Mouse (Mus musculus) MEL (cell line): ENCODE results near the gene Diaph3. TPM values are rescaled to one million over a fixed set of nuclear protein-coding genes. Genes with fewer than 3 reads are reported as not detected.

Source experiments
- DNase-seq: peaks from one replicate; pipeline ENCODE4 v3.0.0; 2011; ENCODE audit warnings: low read depth, low spot score
- H3K27ac ChIP-seq: 2 replicates; pipeline ENCODE4 v1.5.1; 2012; ENCODE audit warnings: low read depth, mild to moderate bottlenecking, control low read depth, low read length, moderate library complexity; ENCODE audit not compliant: control insufficient read depth
- H3K27me3 ChIP-seq, 2 experiments: fragments of 150-350 bp in 1 of 2; sonication (generic) in 1 of 2; 2 replicates each; pipeline ENCODE4 v1.6.1; 2012; ENCODE audit warnings: low read length in 2 of 2, mild to moderate bottlenecking in 2 of 2, improper control_type of control experiment in 1 of 2, moderate library complexity in 1 of 2; ENCODE audit not compliant: insufficient read depth in 2 of 2, control insufficient read depth in 1 of 2
- H3K36me3 ChIP-seq, 2 experiments: 2 replicates each; pipeline ENCODE4 v1.6.1; 2012 to 2014; ENCODE audit warnings: low read length in 2 of 2, improper control_type of control experiment in 1 of 2, inconsistent platforms in 1 of 2, mild to moderate bottlenecking in 1 of 2; ENCODE audit not compliant: insufficient read depth in 2 of 2, control insufficient read depth in 1 of 2
- H3K4me1 ChIP-seq, 2 experiments: fragments of 150-350 bp in 1 of 2; sonication (generic) in 1 of 2; 2 replicates each; pipeline ENCODE4 v1.6.1; 2012; ENCODE audit warnings: low read length in 2 of 2, improper control_type of control experiment in 1 of 2, mild to moderate bottlenecking in 1 of 2; ENCODE audit not compliant: insufficient read depth in 2 of 2, control insufficient read depth in 1 of 2
- H3K4me3 ChIP-seq, 2 experiments: fragments of 150-350 bp in 1 of 2; sonication (generic) in 1 of 2; 2 replicates each; pipeline ENCODE4 v1.5.1; 2012; ENCODE audit warnings: low read depth in 2 of 2, low read length in 2 of 2, mild to moderate bottlenecking in 2 of 2, moderate library complexity in 2 of 2, control low read depth in 1 of 2, improper control_type of control experiment in 1 of 2; ENCODE audit not compliant: control insufficient read depth in 1 of 2, insufficient read depth in 1 of 2
- H3K79me2 ChIP-seq: 2 replicates; pipeline ENCODE4 v1.6.1; 2012; ENCODE audit warnings: mild to moderate bottlenecking, low read length, moderate library complexity; ENCODE audit not compliant: control insufficient read depth, poor library complexity, insufficient read depth
- H3K9ac ChIP-seq: 2 replicates; pipeline ENCODE4 v1.6.1; 2012; ENCODE audit warnings: low read depth, mild to moderate bottlenecking, control low read depth, low read length, moderate library complexity; ENCODE audit not compliant: control insufficient read depth, poor library complexity, severe bottlenecking
- H3K9me3 ChIP-seq: fragments of 150-350 bp; sonication (generic); replicated peaks from 2 replicates; pipeline ENCODE4 v1.6.1; 2012; ENCODE audit warnings: mild to moderate bottlenecking, low read length, improper control_type of control experiment, moderate library complexity; ENCODE audit not compliant: insufficient read depth
- CHD2 ChIP-seq: IDR thresholded peaks from 2 replicates; pipeline ENCODE4 v1.6.1; 2011; ENCODE audit warnings: low read length, improper control_type of control experiment
- E2F4 ChIP-seq: IDR thresholded peaks from 2 replicates; pipeline ENCODE4 v1.6.1; 2011; ENCODE audit warnings: low read depth, low read length, improper control_type of control experiment, borderline replicate concordance
- ELF1 ChIP-seq: IDR thresholded peaks from 2 replicates; pipeline ENCODE4 v1.6.1; 2014; ENCODE audit warnings: low read depth, mild to moderate bottlenecking, inconsistent platforms, low read length, improper control_type of control experiment, moderate library complexity
- EP300 ChIP-seq, 2 experiments: IDR thresholded peaks; 2 replicates each; pipeline ENCODE4 v1.6.1; 2011; ENCODE audit warnings: improper control_type of control experiment in 2 of 2, low read length in 2 of 2, low read depth in 1 of 2, mild to moderate bottlenecking in 1 of 2
- ETS1 ChIP-seq: IDR thresholded peaks from 2 replicates; pipeline ENCODE4 v1.6.1; 2012; ENCODE audit warnings: low read depth, mild to moderate bottlenecking, inconsistent platforms, low read length, improper control_type of control experiment, moderate library complexity
- GATA1 ChIP-seq: IDR thresholded peaks from 2 replicates; pipeline ENCODE4 v1.6.1; 2011; ENCODE audit warnings: low read depth, low read length, improper control_type of control experiment
- MAFK ChIP-seq: IDR thresholded peaks from 2 replicates; pipeline ENCODE4 v1.6.1; 2011; ENCODE audit warnings: low read depth, mild to moderate bottlenecking, low read length, improper control_type of control experiment, borderline replicate concordance
- MAX ChIP-seq: IDR thresholded peaks from 2 replicates; pipeline ENCODE4 v1.6.1; 2011; ENCODE audit warnings: low read length, improper control_type of control experiment
- MXI1 ChIP-seq: IDR thresholded peaks from 2 replicates; pipeline ENCODE4 v1.6.1; 2011; ENCODE audit warnings: mild to moderate bottlenecking, low read depth, low read length, improper control_type of control experiment
- NELFE ChIP-seq: IDR thresholded peaks from 2 replicates; pipeline ENCODE4 v1.6.1; 2011; ENCODE audit warnings: low read depth, low read length, improper control_type of control experiment
- NRF1 ChIP-seq: IDR thresholded peaks from 2 replicates; pipeline ENCODE4 v1.6.1; 2014; ENCODE audit warnings: low read depth, mild to moderate bottlenecking, inconsistent platforms, low read length, improper control_type of control experiment, moderate library complexity; ENCODE audit not compliant: poor library complexity, insufficient read depth, severe bottlenecking
- POLR2A ChIP-seq, 2 experiments: IDR thresholded peaks; 2 replicates each; pipeline ENCODE4 v1.6.1; 2011 to 2012; ENCODE audit warnings: low read length in 2 of 2, mild to moderate bottlenecking in 2 of 2, control low read depth in 1 of 2, improper control_type of control experiment in 1 of 2, low read depth in 1 of 2, moderate library complexity in 1 of 2; ENCODE audit not compliant: control insufficient read depth in 1 of 2, insufficient read depth in 1 of 2, poor library complexity in 1 of 2
- POLR2AphosphoS5 ChIP-seq: IDR thresholded peaks from 2 replicates; pipeline ENCODE4 v1.6.1; 2012; ENCODE audit warnings: low read depth, borderline replicate concordance, mild to moderate bottlenecking, inconsistent platforms, low read length, moderate library complexity, mixed read lengths
- RCOR1 ChIP-seq: IDR thresholded peaks from 2 replicates; pipeline ENCODE4 v1.6.1; 2012; ENCODE audit warnings: low read depth, mild to moderate bottlenecking, inconsistent platforms, low read length, improper control_type of control experiment
- SIN3A ChIP-seq: IDR thresholded peaks from 2 replicates; pipeline ENCODE4 v1.6.1; 2012; ENCODE audit warnings: low read length, improper control_type of control experiment, inconsistent platforms
- TAL1 ChIP-seq: IDR thresholded peaks from 2 replicates; pipeline ENCODE4 v1.6.1; 2012; ENCODE audit warnings: mild to moderate bottlenecking, inconsistent platforms, low read length, moderate library complexity, mixed read lengths
- TCF12 ChIP-seq: IDR thresholded peaks from 2 replicates; pipeline ENCODE4 v1.6.1; 2014; ENCODE audit warnings: low read depth, mild to moderate bottlenecking, inconsistent platforms, low read length, improper control_type of control experiment, moderate library complexity
- ZC3H11A ChIP-seq: IDR thresholded peaks from 2 replicates; pipeline ENCODE4 v1.6.1; 2012; ENCODE audit warnings: low read depth, mild to moderate bottlenecking, inconsistent platforms, low read length, improper control_type of control experiment
- ZKSCAN1 ChIP-seq: IDR thresholded peaks from 2 replicates; pipeline ENCODE4 v1.6.1; 2012; ENCODE audit warnings: low read depth, mild to moderate bottlenecking, inconsistent platforms, low read length, improper control_type of control experiment, moderate library complexity
- ZMIZ1 ChIP-seq: IDR thresholded peaks from 2 replicates; pipeline ENCODE4 v1.6.1; 2012; ENCODE audit warnings: low read depth, mild to moderate bottlenecking, inconsistent platforms, low read length, improper control_type of control experiment, moderate library complexity
- ZNF384 ChIP-seq: IDR thresholded peaks from 2 replicates; pipeline ENCODE4 v1.6.1; 2012; ENCODE audit warnings: low read depth, mild to moderate bottlenecking, inconsistent platforms, low read length, improper control_type of control experiment
- polyA plus RNA-seq, 2 experiments: library from polyadenylated mRNA; stranded (reverse) in 1 of 2; unstranded in 1 of 2; fragments of >175 nt in 1 of 2; fragments of >200 nt in 1 of 2; gene quantifications; 2 replicates each; pipeline versions ENCODE4 v1.2.1 to v1.2.4; 2012; ENCODE audit warnings: low replicate concordance in 2 of 2, low read depth in 1 of 2; ENCODE audit not compliant: insufficient read length in 2 of 2, insufficient read depth in 1 of 2, missing spikeins in 1 of 2
- total RNA-seq: library from RNA; depleted of rRNA; stranded (reverse); fragments of 300-350 nt; gene quantifications from 2 replicates; pipeline ENCODE4 v1.2.3, GENCODE M21; 2012

Gene Diaph3
- total and polyA plus RNA-seq, 3 experiments = 9.0 to 11.9 TPM; not detected in 1

- no peak overlapping the region for H3K4me3 ChIP-seq
- no peak overlapping the region for H3K27ac ChIP-seq
- peaks cover 11 to 18% of the 10 kb centered on the region in 2 experiments for H3K4me1 ChIP-seq
These were observed 396.5 kb downstream of the Diaph3 start for GRCm38 (mm10) chr14:86744523-86744922.

GRCm38 (mm10) chr14:86741855-86742531 is 399.0 kb downstream of the Diaph3 start:
- Histone ChIP-seq H3K9ac (no peak overlapping the region), H3K79me2 (no peaks in the 10 kb centered on the region), H3K36me3 (peaks cover 0 to 14% of the 10 kb centered on the region in 2 experiments; a peak in 2 of 4 replicates), H3K27me3 (no peaks in the 10 kb centered on the region)
- TF ChIP-seq E2F4 = no peak
- no peak for TF ChIP-seq MAFK
- TF ChIP-seq TCF12 = peak; percentile 95
- TF ChIP-seq POLR2AphosphoS5 = no peak
- TF ChIP-seq POLR2A (IDR thresholded peaks at IDR 0.05; ENCODE audit: control insufficient read depth in 1 of 2, insufficient read depth in 1 of 2, low read depth in 1 of 2, low read length in 2 of 2, poor library complexity in 1 of 2) = no peak
- TF ChIP-seq MAX = no peak
- TF ChIP-seq SIN3A = no peak
- no peak for TF ChIP-seq ELF1
- TF ChIP-seq ETS1 = peak; percentile 63; the same call in 1 of the 2 replicates
- TF ChIP-seq MXI1 = no peak
- TF ChIP-seq EP300 (IDR thresholded peaks at IDR 0.05; ENCODE audit: low read depth in 1 of 2, low read length in 2 of 2) = peak; percentile 90
- TF ChIP-seq TAL1 = peak; percentile 56
- peak; percentile 88 for TF ChIP-seq GATA1
- peak; percentile 81 for TF ChIP-seq RCOR1
- TF ChIP-seq CHD2 = no peak
- TF ChIP-seq, all 39 proteins: peak for 6
- peak; percentile 45 for DNase-seq
- Histone ChIP-seq H3K4me3 (no peak overlapping the region), H3K4me1 (peaks cover 11 to 18% of the 10 kb centered on the region in 2 experiments), H3K9me3 (no peaks in the 10 kb centered on the region), H3K27ac (no peak overlapping the region)

More at GRCm38 (mm10) chr14:86744523-86744922, 396.5 kb downstream of the Diaph3 start:
- TF ChIP-seq ZC3H11A = no peak
- TF ChIP-seq MAX = no peak
- TF ChIP-seq ZMIZ1 = no peak
- no peak for TF ChIP-seq EP300 (IDR thresholded peaks at IDR 0.05; ENCODE audit: low read depth in 1 of 2, low read length in 2 of 2)
- no peak for TF ChIP-seq NELFE
- TF ChIP-seq ZNF384 = no peak
- TF ChIP-seq NRF1 = no peak
- TF ChIP-seq SIN3A = no peak
- no peak for TF ChIP-seq POLR2AphosphoS5
- TF ChIP-seq ZKSCAN1 = no peak
- no peak for TF ChIP-seq TCF12
- TF ChIP-seq, all 39 proteins: peak for 0
- Histone ChIP-seq H3K9me3 (no peaks in the 10 kb centered on the region), H3K36me3 (peaks cover 0 to 14% of the 10 kb centered on the region in 2 experiments; a peak in 2 of 4 replicates), H3K9ac (no peak overlapping the region), H3K79me2 (no peaks in the 10 kb centered on the region), H3K27me3 (no peaks in the 10 kb centered on the region)
- peak; percentile 9 for DNase-seq
